Mouse (Mus musculus): ENCODE measurements around the gene Crkl. TPM values are rescaled to one million over a fixed set of nuclear protein-coding genes. Genes with fewer than 3 reads are reported as not detected.
A peak's percentile ranks its signal among the peaks of the same experiment; 100 is the strongest.

Crkl gene
- polyA plus RNA-seq, 1 experiment, result 9.2 TPM

DNA sequence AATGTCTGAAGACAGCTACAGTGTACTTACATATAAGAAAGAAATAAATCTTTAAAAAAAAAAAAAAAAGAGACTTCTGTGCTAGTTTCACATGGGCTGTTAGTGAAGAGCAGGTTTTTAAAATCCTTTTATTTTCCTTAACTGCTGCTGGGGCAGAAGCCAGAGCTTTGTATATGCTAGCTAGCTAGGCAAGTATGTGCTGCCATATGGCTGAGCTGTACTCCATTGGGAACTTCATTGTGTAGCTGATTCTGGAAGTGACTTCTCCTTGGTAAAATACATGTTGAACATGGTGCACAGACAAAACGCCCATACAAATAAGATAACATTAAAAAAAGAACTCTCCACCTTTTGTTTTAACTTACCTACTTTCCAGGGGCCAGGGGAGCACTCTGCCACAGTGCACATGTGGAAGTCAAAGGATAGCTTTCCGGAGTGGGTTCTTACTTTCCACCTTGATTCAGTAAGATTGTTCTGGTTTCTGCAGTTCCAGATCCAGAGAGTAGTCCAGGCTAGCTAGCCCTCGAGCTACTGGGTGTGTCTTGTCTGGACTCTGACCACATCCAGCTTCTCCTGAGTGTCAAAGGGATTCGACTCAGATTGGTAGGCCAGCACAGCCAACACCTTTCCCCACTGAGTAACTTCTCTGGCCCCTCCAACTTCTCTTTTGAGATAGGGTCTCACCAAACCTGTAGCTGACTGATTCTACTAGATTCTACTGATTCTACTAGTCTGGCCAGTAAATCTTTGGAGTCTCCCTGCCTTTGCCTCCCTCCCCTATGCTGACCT lies 15.3 kb downstream of the Crkl start:
- Histone ChIP-seq H3K4me1 (ENCODE audit: control insufficient read depth, insufficient read depth, insufficient read length, low read length) (peaks cover 9% of the 10 kb centered on the region; the same call in 1 of the 2 replicates), H3K4me3 (ENCODE audit: insufficient read depth, low read depth, low read length) (no peak overlapping the region)

DNA sequence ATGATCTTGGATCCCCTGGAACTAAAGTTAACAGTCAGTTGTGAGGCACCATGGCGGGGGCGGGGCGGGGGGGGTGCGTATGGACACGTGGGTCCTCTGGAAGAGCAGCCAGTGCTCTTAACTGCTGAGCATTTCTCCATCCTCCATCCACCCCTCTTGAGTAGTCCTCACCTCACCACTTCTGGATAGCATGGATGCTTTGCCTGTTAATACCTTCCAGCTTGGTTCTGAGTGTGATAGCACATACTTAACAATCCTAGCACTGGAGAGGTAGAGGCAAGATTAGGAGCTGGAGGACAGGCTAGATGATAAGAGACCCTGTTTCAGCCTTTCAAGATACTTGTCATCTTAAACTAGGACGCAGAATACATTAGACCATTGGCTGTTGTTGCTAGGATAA lies 20.7 kb downstream of the Crkl start:
- peaks cover 3% of the 10 kb centered on the region; the same call in 1 of the 2 replicates for H3K4me1 ChIP-seq (ENCODE audit: control insufficient read depth, insufficient read depth, insufficient read length, low read length)
- H3K27ac ChIP-seq (replicated peaks; ENCODE audit: low read depth, low read length), result no peak overlapping the region
- no peak overlapping the region for H3K4me3 ChIP-seq (ENCODE audit: insufficient read depth, low read depth, low read length)

More for the DNA sequence above, 15.3 kb downstream of the Crkl start:
- no peak overlapping the region for H3K27ac ChIP-seq (replicated peaks; ENCODE audit: low read depth, low read length)

DNA sequence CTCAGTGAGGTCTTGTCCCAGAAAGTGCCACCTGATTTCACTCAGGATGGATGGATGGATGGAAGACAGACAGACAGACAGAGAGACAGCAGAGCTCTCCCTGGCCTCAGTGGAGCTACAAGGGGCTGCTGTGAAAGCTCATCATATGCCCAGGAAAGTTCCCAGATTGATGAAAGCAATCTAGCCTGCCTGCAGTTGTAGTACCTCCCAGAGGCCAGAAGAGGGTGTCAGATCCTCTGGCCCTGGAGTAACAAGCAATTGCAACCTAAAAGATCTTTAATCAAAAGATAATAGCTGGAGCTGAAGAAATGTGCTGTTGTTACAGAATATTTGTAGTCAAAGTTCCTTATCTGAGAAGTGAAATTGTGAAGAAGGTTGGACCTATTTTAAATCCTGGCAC lies 22.3 kb downstream of the Crkl start:
- no peak overlapping the region for H3K27ac ChIP-seq (replicated peaks; ENCODE audit: low read depth, low read length)
- H3K4me1 ChIP-seq (ENCODE audit: control insufficient read depth, insufficient read depth, insufficient read length, low read length), result no peaks in the 10 kb centered on the region; the same call in 1 of the 2 replicates
- no peak overlapping the region for H3K4me3 ChIP-seq (ENCODE audit: insufficient read depth, low read depth, low read length)

DNA sequence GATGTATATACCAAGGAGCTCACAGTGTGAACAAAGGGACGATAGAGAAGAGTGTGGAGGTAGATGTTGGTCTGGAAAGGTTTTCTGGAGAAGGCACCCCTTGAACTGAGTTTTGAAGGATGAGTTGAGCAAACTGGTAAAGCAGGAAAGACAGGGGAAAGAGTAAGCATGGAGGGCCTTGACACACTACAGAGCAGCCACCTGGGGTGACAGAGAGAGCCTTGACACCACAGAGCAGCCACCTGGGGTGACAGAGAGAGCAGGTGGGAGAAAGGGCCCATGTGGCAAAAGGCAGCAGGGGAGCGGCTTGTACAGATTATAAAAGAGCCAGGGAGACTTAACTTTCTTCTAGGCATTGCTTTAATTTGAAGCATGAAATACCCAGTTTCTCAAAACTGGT lies 23.0 kb downstream of the Crkl start:
- Histone ChIP-seq H3K27ac (replicated peaks; ENCODE audit: low read depth, low read length) (no peak overlapping the region), H3K4me1 (ENCODE audit: control insufficient read depth, insufficient read depth, insufficient read length, low read length) (no peaks in the 10 kb centered on the region; the same call in 1 of the 2 replicates)

DNA sequence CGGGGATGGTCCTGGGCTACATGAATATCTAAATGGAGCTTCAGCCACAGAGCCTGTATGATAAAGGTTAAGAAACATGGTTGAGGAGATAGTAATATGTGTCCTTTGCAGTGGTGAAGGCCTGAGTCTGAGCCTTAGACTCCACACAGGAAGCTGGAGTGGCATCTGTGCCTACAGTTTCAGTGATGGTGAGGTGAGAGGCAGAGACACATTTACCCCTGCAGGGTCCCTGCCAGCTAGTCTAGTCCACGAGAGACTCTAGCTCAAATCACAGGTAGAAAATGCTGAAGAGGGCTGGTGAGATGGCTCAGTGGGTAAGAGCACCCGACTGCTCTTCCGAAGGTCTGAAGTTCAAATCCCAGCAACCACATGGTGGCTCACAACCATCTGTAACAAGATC lies 23.5 kb downstream of the Crkl start:
- Histone ChIP-seq H3K4me1 (ENCODE audit: control insufficient read depth, insufficient read depth, insufficient read length, low read length) (no peaks in the 10 kb centered on the region; the same call in 1 of the 2 replicates), H3K27ac (replicated peaks; ENCODE audit: low read depth, low read length) (no peak overlapping the region), H3K4me3 (ENCODE audit: insufficient read depth, low read depth, low read length) (no peak overlapping the region)

More for the DNA sequence above, 23.0 kb downstream of the Crkl start:
- H3K4me3 ChIP-seq (ENCODE audit: insufficient read depth, low read depth, low read length), result no peak overlapping the region

DNA sequence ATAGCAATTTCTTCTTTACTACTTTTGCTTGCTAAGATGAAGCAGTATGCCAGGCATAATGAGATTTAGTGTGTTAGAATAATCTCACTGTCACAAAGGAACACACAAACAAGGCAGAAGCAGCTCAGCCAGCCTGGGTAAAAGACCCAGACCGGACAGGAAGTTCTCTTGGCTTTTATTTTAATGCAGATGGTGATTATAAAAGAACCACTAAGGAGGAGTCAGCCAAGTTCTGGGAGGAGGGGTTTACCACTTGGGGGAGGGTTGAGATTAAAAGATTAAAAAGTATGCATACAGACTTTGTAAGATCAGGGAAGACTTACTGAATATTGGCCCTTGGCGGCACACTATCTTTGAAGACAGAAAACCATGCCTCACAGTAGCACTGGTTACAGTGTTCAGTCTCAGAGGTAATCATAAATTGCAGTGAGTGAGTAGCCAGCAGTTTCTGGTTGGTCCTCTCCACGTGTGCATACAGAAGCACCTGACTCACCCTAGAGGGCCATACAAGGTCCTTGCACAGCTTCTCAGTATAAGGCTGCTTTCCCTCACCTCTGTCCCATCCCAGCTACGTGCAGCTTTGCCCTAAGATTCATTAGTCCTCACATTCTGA lies 26.6 kb downstream of the Crkl start:
- Histone ChIP-seq H3K4me3 (ENCODE audit: insufficient read depth, low read depth, low read length) (no peak overlapping the region), H3K27ac (replicated peaks; ENCODE audit: low read depth, low read length) (no peak overlapping the region), H3K4me1 (ENCODE audit: control insufficient read depth, insufficient read depth, insufficient read length, low read length) (no peaks in the 10 kb centered on the region; the same call in 1 of the 2 replicates)

DNA sequence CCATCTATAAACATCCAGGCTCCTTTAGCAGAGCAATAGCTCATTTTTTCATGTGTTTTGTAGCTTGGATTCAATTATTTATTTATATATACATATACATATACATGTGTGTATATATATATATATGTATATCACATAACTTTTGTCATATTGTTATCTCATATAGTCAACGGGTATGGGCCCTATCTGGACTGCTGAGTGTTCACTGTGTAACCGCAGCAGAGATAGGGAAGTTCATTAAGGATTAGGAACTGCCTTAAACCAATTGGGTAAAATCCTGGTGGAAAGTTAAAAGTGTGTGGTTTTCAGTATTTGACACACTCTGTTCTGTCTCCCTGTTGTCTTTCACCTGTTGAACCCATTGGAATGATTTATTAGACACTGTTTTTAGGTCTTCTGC lies 29.7 kb downstream of the Crkl start:
- no peak overlapping the region for H3K4me3 ChIP-seq (ENCODE audit: insufficient read depth, low read depth, low read length)
- no peaks in the 10 kb centered on the region; the same call in 1 of the 2 replicates for H3K4me1 ChIP-seq (ENCODE audit: control insufficient read depth, insufficient read depth, insufficient read length, low read length)
- H3K27ac ChIP-seq (replicated peaks; ENCODE audit: low read depth, low read length), result no peak overlapping the region

DNA sequence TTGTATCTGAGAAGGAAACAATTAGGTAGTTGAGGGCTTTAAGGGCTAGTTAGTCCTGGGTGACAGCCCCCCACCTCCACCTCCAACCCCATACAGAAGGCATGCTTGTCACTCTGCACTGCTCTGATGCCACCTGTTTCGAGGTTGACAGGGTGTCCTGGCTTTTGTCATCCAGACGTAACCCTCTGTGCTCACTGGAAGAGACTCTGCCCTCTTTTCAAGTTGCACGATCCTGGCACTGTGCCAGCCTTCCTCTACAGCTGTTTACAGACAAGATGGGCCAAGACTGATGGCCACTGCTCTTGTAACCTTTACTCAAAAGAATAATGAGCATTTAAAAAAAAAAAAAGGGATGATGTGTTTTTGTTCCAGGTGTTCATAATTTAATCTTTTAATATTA lies 34.7 kb downstream of the Crkl start:
- H3K27ac ChIP-seq (replicated peaks; ENCODE audit: low read depth, low read length), result no peak overlapping the region

DNA sequence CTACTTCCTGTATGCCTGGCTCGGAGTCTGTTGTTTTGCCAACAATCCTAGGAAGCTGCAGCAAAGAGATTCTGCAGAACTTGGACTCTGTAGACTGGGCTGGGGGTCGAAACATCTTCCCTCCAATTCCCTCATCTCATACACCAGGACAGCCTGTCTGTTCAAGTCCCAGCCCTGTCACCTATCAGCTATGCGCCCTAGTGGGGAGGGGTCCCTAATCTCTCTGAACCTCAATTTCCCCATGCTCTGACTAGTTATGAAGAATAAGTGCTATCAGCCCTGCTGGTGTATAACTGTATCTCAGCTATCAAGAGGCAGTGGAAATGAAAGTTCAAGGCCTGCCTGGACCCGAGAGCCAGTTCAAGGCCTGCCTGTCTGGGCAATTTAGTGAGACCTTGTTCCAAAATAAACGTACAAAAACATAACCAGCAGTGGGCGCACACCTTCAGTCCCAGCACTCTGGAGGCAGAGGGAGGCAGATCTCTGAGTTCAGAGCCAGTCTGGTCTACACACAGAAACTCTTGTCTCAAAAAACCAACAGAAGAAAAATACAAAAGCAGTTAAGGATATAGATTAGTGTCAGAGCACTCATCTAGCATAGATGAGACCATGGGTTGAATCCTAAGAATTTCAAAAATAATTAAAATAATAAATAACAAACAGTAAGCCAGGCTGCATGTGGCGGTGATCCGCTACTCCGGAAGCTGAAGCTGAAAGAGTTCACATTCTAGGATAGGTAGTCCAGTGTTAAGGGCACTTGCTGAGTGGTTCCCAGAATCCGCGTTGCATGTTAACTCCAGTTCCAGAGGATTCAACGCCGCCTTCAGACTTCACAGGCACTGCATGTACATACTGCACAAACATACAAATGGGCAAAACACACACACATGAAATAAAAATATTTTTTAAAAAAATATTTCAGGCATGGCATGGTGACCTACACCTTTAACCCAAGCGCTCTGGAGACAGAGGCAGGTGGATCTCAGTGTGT lies 37.0 kb downstream of the Crkl start:
- Histone ChIP-seq H3K4me1 (ENCODE audit: control insufficient read depth, insufficient read depth, insufficient read length, low read length) (no peaks in the 10 kb centered on the region; the same call in 1 of the 2 replicates), H3K4me3 (ENCODE audit: insufficient read depth, low read depth, low read length) (peak overlapping the region; percentile 37; the same call in 1 of the 2 replicates)

More for the DNA sequence above, 34.7 kb downstream of the Crkl start:
- Histone ChIP-seq H3K4me1 (ENCODE audit: control insufficient read depth, insufficient read depth, insufficient read length, low read length) (no peaks in the 10 kb centered on the region; the same call in 1 of the 2 replicates), H3K4me3 (ENCODE audit: insufficient read depth, low read depth, low read length) (no peak overlapping the region)

DNA sequence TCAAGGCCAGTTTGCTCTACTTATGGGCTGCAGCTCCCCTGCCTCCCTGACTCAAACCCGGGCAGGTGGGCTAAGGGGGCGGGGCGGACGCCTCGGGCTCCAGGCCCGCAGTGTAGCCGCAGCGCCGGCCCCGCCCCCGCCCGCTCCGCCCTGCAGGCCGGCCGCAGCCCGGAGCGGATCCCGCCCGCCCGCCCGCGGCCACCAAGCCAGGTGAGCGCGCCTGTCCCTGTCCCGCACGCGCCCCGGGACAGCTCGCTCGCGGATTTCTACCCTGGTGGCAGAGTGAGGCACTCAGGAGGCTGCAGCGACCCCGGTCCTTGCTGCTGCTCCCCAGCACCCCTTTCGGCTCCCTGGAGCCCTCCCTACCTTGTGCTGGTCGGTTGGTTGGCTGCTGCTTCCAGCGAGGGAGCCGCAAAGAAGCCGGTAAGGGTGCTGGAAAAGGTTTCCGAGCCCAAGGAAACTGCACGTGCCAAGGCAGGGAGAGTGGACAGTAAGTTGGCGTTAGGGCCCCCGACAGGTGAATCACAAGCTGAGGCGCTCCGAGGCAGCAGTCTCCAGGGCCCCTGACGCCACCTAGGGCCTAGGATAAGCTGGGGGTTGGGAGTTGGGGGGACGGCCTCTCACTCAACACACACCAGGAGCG lies 37.8 kb downstream of the Crkl start, which contains the start of gene Aifm3:
Gene Aifm3 (plus strand): TSS at position 143 of the 643 bp plus-strand sequence.
- no peaks in the 10 kb centered on the region; the same call in 1 of the 2 replicates for H3K4me1 ChIP-seq (ENCODE audit: control insufficient read depth, insufficient read depth, insufficient read length, low read length)
- H3K27ac ChIP-seq (replicated peaks; ENCODE audit: low read depth, low read length), result no peak within 1 kb of the TSS
- peak within 1 kb of the TSS; percentile 37 for H3K4me3 ChIP-seq (ENCODE audit: insufficient read depth, low read depth, low read length)

More for the DNA sequence above, 37.0 kb downstream of the Crkl start:
- no peak overlapping the region for H3K27ac ChIP-seq (replicated peaks; ENCODE audit: low read depth, low read length)

DNA sequence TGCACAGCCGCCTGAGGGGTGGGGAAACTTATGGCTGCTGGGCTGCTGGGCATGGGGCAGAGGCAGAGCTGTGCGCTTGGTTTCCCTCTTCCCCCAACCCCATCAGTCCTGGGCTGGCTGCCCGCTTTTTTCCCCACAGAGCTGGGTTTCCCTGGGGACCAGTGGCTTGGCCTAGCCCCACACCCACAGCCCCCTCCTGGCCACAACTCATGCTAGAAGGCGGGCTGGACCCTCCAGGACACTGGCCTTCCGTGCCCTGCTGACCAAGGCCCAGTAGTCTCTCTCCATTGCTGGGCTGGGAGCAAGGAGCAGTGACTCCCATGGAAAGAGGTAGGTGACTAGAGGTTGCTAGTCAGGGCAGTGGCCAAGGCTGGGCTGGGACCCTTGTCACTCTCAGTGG lies 39.4 kb downstream of the Crkl start:
- Histone ChIP-seq H3K27ac (replicated peaks; ENCODE audit: low read depth, low read length) (no peak overlapping the region), H3K4me1 (ENCODE audit: control insufficient read depth, insufficient read depth, insufficient read length, low read length) (no peaks in the 10 kb centered on the region; the same call in 1 of the 2 replicates), H3K4me3 (ENCODE audit: insufficient read depth, low read depth, low read length) (no peak overlapping the region)

DNA sequence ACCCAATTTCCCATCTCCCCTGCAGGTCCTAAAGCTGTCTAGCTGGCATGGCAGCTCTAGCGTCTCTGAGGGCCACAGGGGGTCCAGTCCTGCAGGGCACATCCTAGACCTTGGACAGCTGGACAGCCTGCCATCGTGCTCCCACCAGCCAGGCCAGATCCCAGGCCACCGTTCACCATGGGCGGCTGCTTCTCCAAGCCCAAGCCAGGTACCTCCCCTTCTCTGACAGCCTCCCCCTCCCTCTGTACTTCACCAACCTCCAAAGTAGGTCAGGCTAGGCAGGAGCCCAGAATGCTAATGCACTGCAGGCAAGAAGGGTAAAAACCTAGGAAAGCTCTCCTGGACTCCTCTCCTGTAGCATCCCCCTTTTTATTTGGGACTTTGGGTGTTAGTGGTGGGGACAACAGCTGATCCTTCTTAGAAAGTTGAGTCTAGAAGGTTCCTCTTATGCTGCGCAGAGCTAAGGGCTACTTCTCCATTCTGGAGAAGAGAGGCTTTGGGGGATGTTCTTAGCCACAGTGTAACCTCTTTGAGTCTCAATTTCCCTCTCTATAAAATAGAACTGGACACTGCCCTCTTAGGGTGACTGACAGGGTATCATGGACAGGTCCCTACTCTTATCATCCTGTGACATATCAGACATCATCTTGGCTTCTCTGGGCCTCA lies 40.2 kb downstream of the Crkl start:
- Histone ChIP-seq H3K4me3 (ENCODE audit: insufficient read depth, low read depth, low read length) (no peak overlapping the region), H3K27ac (replicated peaks; ENCODE audit: low read depth, low read length) (no peak overlapping the region), H3K4me1 (ENCODE audit: control insufficient read depth, insufficient read depth, insufficient read length, low read length) (no peaks in the 10 kb centered on the region)

DNA sequence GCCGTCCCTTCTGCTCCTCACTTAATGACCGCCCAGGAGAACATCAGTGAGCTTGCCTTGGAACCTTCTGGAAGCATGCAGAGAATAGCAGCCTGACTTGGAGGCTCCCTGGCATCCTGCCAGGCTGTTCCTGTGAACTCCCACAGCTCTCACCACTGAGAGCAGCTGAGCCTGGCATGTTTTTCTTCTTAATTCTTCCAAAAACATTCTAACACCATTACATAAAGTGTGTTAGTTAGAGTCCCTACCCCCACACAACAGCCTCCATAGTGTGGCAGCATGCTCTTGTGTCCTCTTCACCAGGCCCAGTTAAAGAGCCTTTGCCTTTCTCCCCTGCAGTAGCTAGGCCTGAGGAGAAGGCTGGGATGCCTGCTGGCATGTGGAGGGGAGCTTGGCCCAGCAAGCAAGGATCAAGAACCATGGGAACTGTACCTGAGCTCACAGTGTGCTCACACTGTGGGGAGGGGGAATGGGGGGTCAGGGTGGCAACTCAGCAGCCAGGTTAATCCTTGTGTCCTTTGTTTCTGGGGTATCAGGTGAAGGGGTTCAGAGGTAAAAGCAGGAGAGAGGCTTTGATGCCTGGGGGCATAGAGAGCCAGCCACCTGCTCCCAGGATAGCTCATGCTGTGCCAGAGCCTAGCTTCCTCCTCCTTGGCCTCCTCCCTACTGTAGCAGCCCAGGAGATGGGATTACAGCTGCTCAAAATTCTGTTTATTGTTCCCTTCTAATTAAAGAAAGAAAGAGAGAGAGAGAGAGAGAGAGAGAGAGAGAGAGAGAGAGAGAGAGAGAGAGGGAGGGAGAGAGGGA lies 44.9 kb downstream of the Crkl start:
- no peak overlapping the region for H3K4me3 ChIP-seq (ENCODE audit: insufficient read depth, low read depth, low read length)
- H3K27ac ChIP-seq (replicated peaks; ENCODE audit: low read depth, low read length), result no peak overlapping the region
- H3K4me1 ChIP-seq (ENCODE audit: control insufficient read depth, insufficient read depth, insufficient read length, low read length), result no peaks in the 10 kb centered on the region
